ENCODE assay signal across 27 mouse cellular contexts in genomic region chr2:128518142-128518541, GRCm38 (mm10).
"Had no signal": no experiment of that assay in that cellular context is flagged by ENCODE, and none has a peak within 500 bp of the region (broad histone marks: within the 10 kb centered on the region; RNA-seq: fewer than 3 reads in every experiment).

No protein-coding gene starts in this region.

- H3K9me3 ChIP-seq: embryonic facial prominence, embryonic 10.5 days; embryonic facial prominence, embryonic 12.5 days; embryonic facial prominence, embryonic 13.5 days; embryonic facial prominence, embryonic 15.5 days; forebrain, embryonic 10.5 days; forebrain, embryonic 12.5 days; forebrain, embryonic 13.5 days; forebrain, embryonic 15.5 days had no signal

- H3K9ac ChIP-seq: embryonic facial prominence, embryonic 12.5 days; embryonic facial prominence, embryonic 13.5 days; embryonic facial prominence, embryonic 15.5 days; forebrain, embryonic 12.5 days; forebrain, embryonic 13.5 days; forebrain, embryonic 15.5 days; forebrain, postnatal 0 days had no signal

- H3K36me3 ChIP-seq: embryonic facial prominence, embryonic 10.5 days; embryonic facial prominence, embryonic 12.5 days; embryonic facial prominence, embryonic 13.5 days; embryonic facial prominence, embryonic 15.5 days; forebrain, embryonic 10.5 days; forebrain, embryonic 12.5 days; forebrain, embryonic 15.5 days had no signal

- ATAC-seq: forebrain, embryonic 13.5 days; forebrain, embryonic 14.5 days; forebrain, embryonic 15.5 days; forebrain, embryonic 16.5 days; forebrain, postnatal 0 days had no signal

- DNase-seq: cerebellum, adult 9-10 months; cerebellum, adult 9-11 months; cerebellum, postnatal 10 days; cerebellum, postnatal 14 days; cerebellum, postnatal 25 days; cerebellum, postnatal 36 days; embryo, embryonic 11 days; forebrain, postnatal 0 days; gastrocnemius, adult 2 months; gastrocnemius, postnatal 10 days; gastrocnemius, postnatal 14 days; gastrocnemius, postnatal 25 days; gastrocnemius, postnatal 36 days; heart, adult 11 months; heart, adult 18-20 months; heart, adult 2 months had no signal

- H3K4me1 ChIP-seq: embryonic facial prominence, embryonic 10.5 days; embryonic facial prominence, embryonic 12.5 days; forebrain, embryonic 10.5 days; forebrain, embryonic 12.5 days; forebrain, embryonic 13.5 days; forebrain, embryonic 15.5 days had no signal

- H3K4me3 ChIP-seq: embryonic facial prominence, embryonic 10.5 days; embryonic facial prominence, embryonic 12.5 days; embryonic facial prominence, embryonic 13.5 days; embryonic facial prominence, embryonic 15.5 days; erythroblast, embryonic 14.5 days; forebrain, embryonic 10.5 days; forebrain, embryonic 12.5 days; forebrain, embryonic 13.5 days; forebrain, embryonic 15.5 days; gastrocnemius, adult 2 months; heart, adult 2 months had no signal

- H3K27ac ChIP-seq: embryonic facial prominence, embryonic 10.5 days; embryonic facial prominence, embryonic 12.5 days; embryonic facial prominence, embryonic 13.5 days; embryonic facial prominence, embryonic 15.5 days; forebrain, embryonic 10.5 days; forebrain, embryonic 12.5 days; forebrain, embryonic 13.5 days; forebrain, embryonic 15.5 days; gastrocnemius, adult 2 months; heart, adult 2 months had no signal

- H3K4me2 ChIP-seq: embryonic facial prominence, embryonic 12.5 days; embryonic facial prominence, embryonic 13.5 days; embryonic facial prominence, embryonic 15.5 days; forebrain, embryonic 12.5 days; forebrain, embryonic 13.5 days; forebrain, embryonic 15.5 days had no signal

- H3K27me3 ChIP-seq: embryonic facial prominence, embryonic 12.5 days; embryonic facial prominence, embryonic 13.5 days; embryonic facial prominence, embryonic 15.5 days; forebrain, embryonic 12.5 days; forebrain, embryonic 13.5 days; forebrain, embryonic 15.5 days had no signal
